Mouse (Mus musculus) right cerebral cortex, adult 18-20 months (tissue): ENCODE measurements at regions not wholly inside any gene's neighbourhood (a gene's known extent, or its start where the extent isn't known, plus 50 kb on each side); places are given as distances from the start of the nearest gene placed in this dataset.
"Not testable (repeated sequence)": the region's sequence is repeated elsewhere in the genome, so short reads cannot be mapped to it uniquely, and the experiment has no call there.

Source experiments
- DNase-seq: peaks from one replicate; pipeline ENCODE4 v3.0.0; 2022; ENCODE audit warnings: mixed read lengths

DNA sequence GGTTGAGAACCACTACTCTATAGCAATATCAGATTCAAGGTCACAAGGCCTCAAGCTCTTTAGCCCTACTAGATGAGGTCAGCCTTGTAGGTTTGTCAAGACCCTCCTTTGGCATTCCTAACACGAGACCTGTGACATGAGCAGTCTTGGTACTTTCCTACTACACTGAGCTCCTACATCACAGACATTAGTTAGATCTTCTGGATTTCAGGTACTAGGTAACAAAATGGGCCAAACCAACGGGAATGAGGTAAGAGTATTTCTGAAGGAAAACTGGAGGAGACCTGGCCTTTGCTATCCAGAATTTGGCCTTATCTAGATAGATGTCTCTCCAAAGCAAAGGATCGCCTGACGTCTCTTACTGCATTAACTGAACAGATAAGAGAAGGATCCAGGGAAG is 93.7 kb upstream of the Cpsf6 start:
- no peak for DNase-seq

DNA sequence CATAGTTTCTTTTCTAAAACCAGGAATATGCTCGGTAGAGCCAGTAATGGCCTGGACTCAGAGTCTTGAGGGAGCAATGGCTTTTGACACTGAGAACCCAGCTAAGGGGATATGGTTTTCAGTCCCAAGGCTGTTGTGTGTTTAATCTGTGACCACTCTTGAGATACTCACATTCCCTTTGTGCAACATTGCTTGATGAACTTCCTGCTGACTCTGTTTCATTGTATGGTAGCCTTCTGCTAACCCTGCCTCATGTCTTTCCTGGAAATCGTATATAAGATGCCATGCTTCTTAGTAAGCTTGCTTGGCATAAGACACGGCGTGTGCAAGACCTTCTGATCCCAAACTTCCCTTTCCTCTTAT is 92.7 kb upstream of the Cpsf6 start:
- no peak for DNase-seq

DNA sequence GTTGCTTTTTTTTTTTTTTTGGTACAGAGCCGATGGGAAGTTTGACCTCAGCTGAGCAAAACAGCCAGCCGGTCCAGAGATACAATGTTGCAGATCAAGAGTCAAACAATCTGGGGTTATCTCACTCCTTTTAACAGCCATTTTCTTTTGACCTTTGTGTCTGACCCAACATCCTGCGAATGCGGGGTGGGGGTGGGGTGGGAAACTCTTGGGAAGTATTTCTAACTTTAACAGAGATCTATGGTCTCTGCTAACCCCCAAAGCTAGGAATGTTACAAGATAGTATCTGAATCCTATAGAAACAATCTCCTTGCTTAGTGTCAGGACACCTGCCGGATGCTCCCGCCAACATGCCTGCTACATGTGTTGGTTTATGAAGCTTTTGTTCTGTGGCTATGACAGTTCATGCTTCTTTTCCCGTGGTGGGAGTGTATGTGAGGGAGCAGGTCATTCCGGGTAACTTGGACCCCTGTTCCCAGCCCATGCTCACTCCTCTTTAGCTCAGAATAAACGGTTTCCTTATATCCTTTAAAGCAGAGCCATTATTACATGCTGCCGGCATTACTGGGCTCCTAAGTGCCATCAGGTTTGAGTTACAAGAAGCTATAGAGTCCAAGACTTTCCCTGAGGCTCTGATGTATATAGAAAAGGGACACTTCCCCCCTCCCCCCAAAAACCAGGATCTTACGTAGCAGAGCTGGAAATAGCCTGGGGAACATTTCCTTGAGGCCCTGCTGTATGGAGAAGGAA is 92.2 kb upstream of the Cpsf6 start:
- no peak for DNase-seq

DNA sequence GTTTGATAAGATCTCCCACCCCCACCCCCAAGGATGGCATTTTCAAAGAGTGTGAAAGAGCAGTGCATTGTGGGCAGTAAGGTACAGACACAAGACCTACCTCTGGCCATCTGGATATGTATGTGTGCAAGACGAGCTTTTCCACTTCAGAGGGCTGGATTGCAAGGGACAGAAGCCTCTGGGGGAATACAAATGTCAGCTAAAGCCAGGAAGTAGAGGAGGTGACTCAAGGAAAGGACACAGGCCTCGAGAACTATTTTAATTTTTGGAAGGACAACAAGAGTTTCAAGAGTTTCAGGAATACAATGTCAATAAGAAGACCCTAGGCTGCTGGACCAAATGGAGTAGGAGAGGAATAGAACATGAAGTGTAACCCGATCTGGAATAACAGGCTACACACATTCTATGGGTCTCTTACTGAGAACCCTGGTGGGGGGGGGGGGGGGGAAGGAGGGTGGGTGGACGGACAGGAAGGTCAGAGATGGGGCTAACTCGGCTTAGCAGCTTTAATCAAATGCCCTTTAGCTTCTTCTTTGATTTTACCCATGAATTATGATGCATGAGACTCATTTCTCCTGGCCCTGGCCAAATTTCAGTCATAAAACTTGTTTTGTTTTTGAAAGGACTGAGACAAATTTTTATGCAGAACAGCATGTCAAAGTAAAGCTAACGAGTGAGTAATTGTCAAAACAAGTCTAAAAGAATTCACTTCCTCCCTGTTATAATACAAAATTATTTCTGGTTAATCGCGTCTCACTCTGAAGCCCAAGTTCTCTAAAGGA is 91.4 kb upstream of the Cpsf6 start:
- DNase-seq: no peak

DNA sequence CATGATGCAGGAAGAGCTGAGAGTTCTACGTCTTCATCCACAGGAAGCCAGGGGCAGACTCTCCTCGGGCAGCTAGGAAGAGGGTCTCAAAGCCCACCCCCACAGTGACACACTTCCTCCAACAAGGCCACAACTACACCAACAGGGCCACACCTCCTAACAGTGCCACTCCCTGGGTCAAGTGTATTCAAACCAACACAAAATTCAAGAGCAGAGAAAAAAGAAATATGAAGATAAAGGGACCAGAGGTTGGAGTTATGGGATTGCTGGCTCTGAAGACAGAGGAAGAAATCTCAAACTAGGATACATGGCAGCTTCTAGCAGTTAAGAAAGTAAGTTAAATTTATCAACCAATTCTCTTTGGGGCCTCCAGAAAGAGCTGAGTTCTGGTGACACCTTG is 90.7 kb upstream of the Cpsf6 start:
- DNase-seq: no peak

DNA sequence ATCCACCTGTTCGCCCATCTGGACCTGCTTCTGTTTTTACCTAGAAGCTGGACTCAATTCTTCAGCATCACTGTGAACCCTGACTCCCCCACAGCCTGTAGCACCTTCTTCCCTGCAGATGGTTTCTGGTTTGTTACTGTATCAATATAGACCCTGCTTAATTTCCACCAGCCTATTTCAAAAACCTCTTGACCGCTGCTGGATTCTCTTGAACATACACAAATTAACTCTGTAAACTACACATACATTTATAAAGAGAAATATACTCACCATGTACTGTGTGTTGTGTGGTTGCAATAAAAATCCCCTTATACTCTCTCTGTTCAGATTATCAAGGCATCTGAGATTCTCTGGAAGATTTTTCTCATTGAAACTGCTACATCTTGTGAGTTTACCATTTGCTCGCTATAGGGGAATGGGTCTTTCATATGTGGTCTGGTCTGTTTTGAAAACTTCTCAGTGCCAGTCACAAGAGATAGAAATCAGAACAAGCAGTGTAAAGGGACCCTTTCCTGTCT is 89.8 kb upstream of the Cpsf6 start:
- no peak for DNase-seq

DNA sequence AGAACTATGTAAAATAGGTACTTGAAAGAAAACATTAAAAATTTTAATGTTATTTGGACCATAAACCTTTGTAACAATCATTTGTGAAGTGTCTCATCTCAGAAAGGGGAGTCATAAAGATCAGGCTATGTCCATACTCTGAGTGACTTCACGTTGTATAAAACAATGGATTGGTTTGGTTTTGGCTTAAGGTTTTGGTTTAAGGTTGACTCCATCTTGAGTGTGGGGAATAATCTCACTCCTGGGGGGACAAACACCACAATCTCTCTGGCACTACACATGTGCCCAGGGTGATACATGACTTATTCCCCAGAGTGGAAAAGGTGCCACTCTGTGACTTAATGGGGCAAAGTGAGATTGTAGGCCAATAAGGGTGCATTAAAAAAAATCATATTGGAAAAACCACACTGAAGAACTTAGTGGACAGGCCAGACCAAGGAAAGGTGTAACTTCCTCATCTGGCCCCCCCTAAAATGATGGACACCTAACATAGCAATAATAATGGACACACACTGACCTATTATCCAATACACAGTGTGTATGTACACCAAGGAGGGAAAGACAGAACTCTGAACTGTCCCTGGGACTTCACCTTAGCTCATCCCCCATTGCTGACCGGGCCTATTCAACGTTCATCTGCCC is 89.2 kb upstream of the Cpsf6 start:
- DNase-seq: no peak

DNA sequence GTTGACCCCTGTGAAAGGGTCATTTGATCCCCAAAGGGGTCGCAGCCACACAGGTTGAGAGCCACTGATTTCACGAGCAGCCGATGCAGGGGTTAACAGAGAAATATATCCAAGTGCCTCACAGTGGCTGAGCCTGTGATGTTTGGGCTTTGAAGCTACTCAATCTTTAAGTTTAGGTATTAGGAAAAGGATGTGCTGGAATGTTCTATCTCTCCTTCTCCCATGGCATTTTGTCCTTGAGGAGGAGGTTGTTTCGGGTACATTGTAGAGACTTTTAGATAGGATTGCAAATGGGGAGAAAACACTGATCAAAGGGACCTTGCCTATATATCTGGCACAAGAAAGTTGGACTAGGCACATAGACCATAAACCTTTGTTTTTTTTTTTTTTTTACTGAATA is 88.6 kb upstream of the Cpsf6 start:
- no peak for DNase-seq

DNA sequence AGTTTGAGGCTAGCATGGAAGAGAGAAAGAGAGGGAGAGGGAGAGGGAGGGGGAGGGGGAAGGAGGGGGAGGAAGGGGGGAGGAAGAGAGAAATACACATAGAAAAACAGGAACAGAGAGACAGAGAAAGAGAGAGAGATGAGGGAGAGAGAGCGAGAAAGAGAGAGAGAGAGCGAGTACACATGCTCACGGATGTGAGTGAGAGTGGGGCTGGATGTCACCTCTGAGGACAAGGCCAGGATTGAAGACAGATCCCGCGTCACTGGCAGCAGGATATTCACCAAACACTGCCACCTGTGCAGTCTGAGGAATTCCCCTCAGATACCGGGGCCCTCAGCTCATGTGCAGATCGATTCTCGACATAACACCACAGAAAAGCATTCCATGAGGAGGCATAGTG is 87.3 kb upstream of the Cpsf6 start:
- DNase-seq: no peak

DNA sequence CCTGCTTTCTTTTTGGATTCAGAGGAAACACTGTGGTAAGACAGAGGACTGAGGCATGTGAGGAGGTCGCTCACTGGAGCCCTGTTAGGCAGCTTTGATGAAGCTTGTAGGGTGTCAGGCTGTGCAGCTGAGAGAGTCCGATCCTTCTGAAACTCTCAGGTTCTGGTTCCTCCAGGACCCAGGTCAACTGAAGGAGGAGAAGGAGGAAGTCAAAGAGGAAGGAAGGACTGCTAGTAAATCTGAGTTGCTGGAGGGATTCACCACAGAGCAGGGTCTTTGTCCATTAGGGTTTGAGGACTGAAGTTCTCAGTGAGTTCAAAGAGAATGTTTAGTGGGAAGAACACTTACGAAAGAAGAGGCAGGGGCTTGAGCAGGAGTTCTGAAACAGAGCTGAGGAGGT is 86.6 kb upstream of the Cpsf6 start:
- DNase-seq: no peak

DNA sequence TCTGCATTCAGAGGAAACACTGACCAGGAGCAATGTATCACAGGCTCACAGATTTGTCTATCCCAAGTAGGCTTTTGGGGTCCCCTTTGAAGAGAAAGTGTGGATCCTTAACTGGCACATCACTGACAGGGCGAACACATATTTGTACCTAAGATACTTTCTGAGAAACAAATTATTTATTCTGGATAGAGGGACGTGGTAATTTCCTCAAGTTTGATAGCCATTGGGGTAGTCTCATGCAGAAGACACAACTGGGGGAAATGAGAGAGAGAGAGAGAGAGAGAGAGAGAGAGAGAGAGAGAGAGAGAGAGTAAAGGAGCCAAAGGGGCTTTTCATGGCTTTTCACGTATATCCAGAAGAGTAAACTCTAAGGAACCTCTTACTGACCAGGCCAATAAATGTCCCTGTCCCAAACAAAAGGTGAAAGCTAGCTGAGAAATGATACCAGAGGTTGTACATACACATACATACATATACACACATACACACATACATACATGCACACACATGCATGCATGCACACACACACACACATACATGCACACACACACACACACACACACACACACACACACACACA is 85.9 kb upstream of the Cpsf6 start:
- DNase-seq: no peak

DNA sequence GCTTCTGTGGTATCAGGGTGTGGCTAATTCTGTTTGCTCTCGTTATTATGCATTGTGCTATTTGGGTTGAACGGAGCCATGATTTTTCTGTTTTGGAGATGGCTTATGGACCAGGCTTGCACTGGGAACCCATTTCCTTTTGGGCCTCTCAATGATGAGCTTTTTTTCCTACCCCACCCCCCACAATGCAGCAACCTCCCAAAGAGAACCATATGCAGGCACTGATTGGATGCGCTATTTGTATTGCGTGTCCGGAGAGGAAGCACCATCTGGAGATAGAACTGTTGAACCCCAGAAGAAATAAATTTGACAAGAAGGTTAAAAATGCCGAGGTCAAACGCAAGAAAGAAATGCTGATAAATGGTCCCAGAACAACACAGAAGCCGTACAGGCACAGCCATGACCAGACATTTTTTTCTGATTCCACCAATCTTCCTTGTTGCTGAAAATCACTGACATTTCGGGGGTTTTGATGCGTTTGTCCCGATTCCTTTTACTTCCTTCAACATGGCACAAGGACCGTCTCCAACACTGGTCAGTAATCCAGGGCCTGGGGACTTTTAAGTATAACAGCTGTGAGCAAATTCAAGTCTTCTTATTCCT is 85.3 kb upstream of the Cpsf6 start:
- no peak for DNase-seq

DNA sequence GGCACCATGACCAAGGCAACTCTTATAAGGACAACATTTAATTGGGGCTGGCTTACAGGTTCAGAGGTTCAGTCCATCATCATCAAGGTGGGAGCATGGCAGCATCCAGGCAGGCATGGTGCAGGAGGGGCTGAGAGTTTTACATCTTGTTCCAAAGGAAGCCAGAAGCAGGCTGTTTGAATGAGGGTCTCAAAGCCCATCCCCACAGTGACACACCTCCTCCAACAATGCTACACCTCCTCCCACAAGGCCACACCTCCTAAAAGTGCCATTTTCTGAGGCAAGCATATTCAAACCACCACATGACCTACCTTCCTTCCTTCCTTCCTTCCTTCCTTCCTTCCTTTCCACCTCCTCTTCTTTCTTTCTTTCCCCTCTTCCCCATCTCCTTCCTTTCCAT is 84.5 kb upstream of the Cpsf6 start:
- not testable (repeated sequence) for DNase-seq

DNA sequence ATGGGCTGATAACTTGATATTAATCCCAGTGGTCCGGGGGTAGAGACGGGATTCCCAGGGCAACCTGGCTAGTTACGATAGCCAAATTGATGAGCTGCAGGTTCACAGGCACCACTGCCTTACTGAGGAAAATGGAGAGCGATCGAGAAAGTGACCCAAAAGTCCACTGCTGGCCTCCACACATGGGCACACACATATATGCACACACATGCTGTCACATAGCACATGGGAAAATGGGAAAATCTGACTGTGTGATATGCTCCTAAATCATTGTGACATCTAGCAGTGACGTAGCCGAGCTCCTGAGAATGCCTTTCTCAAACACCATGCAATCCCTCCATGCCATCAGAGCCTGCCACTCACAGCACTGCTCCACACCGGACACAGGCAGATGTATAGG is 83.8 kb upstream of the Cpsf6 start:
- no peak for DNase-seq

DNA sequence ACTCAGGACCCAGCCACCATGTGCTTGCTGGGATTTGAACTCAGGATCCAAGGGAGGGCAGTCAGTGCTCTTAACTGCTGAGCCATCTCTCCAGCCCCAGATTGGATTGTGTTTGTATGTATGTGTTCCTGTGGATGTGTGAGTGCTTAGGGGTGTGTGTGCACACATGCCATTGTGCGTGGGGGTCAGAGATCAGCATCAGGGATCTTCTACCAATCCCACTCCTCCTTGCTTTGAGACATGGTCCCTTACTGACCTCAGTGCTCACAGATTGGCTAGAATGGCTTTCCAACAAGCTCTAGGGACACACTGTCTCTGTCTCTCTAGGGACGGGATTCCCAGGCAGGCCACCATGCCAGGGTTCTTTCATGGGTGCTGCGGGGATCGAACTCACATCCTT is 83.1 kb upstream of the Cpsf6 start:
- DNase-seq: no peak

DNA sequence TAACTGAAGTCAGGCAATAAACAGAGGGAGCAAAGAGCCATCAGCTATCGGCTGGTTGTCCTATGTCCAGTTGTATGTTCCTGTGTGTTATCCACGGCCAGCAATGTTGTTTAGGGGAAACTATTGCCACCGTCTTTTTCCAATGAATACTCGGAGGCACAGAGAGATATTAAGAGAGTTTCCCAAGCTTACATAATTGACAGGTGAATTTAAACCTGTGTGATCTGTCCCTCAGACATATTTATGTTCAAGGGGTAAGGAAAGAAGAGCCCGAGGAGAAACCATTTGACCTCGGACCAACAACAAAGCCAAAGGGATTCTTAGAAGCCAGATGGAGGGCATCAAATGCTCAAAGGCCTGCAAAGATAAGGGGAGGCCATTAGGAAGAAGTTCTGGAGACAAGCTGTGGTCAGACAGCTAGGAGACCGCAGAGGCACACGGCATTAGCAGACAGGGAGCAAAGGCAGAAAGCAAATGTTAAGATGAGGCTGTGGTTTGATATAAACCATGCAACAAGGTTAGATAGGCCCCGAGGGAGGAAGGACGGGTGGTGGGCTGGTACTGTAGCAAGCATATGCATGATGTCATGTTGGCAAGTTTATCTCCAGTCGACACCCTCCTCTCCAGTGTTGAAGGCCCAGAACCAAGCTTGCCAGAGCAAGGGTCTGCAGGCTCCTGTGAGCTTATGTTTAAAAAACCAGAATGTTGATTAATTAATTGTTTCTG is 82.1 kb upstream of the Cpsf6 start:
- DNase-seq: no peak

DNA sequence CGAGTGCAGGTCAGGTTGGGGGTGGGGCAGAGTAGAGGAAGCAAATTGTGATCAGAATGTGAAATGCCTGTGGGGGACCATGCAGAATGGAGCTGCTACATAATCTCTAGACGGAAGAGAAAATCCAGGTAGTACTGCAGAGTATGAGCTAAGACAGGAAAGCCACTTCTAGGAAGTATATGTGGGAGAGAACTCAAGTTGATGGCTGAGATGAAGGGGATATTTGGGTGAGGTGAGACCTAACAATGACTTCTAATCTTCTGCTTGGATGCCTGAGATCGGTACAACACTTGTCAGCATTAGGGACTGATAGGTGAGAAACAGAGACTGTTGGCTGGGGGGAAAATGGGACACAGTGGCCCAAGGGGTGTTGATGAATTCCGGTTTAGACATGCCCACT is 81.4 kb upstream of the Cpsf6 start:
- no peak for DNase-seq

DNA sequence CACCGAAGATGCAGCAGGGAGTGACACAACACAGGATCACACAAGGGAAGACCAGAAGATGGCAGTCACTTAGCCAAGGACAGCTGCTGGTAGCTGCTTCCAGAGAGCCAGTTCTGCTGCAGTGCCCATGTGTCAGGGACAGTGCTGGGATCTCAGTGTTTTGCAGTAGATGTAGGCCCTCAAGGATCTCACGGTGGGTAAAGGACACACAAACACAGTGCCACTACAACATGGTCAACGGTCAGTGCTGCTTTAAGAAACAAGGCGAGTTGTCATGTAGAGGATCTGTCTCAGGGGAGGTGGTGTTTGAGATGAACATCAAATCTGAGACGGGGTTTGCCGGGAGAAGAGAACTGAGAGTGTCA is 80.5 kb upstream of the Cpsf6 start:
- no peak for DNase-seq

DNA sequence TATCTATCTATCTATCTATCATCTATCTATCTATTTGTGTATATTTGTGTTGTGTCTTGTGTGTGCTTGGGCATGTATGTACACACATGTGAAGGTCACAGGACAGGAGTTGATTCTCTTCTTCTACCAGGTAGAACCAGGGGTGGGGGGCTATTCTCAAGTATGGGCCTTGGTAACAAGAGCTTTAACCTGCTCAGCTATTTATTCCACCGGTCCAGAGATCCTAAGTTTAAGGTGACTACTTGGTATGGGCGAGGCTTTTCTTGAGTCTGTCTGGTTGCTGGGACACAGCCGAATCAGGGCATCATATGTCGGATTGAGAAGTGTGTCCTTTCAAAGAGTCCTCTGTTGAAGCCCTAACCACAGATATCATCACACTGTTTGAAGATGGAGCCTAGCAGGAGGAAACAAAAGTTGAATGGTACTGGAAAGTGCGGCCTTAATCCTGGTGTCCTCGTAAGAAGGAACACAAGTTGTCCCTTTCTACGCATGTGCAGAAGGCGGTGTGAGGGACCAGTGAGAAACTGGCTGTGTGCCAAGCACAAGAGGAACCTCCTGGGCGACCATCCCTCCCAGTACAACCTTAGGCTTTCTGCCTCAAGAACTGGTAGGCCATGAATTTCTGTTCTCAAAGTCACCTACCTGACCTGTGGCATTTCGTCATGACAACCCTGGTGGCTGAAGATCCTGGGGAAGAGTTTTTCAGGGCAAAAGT is 80.0 kb upstream of the Cpsf6 start:
- DNase-seq: no peak

DNA sequence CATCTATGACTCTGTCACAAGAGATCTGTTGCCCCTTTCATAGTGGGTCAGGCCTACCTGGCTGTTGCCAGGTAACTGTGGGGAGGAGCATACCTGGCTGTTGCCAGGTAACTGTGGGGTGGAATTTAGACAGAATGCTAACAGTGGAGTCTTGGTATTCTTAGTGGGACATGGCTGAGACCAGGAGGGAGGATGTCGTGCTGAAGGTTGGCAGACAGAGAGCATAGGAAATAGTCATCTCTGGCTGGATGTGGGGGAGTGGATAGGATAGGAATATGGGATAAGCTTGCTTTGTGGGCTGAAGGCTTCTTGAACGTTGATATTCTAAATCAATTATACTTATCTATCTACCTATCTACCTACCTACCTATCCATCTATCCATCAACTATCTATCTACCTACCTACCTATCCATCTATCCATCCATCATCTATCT is 79.2 kb upstream of the Cpsf6 start:
- DNase-seq: no peak

DNA sequence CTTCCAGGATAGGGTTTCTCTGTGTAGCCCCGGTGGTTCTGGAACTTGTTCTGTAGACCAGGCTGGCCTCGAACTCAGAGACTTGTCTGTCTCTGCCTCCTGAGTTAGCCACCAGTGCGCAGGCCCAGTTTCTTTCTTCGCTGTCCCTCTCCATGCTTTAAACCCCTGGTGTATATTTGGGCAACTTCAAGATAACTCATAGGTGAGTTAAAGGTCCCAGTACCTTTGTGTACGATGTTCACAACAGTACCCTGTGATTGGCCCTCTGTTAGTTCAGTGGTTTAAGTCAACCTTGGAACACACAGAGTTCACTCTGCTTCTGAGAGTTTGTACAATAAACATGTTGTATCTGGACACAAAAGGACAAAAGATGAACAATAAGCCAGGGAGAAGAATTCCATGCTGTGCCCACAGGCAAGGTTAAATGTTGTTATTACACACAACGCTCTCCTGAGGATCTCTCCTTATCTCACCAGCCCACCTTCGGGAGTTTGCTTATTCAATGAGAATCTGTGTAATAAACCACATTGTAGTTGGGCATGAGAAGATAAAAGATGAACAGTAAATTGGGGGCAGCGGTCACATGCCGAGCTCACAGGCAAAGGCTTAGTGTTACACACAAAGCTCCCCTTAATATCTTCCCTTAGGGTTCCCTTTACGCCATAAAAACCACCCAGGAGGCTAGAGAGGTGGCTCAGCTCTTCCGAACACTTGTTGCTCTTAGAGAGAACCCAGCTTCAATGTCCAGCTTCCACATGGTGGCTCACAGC is 78.6 kb upstream of the Cpsf6 start:
- DNase-seq: no peak
